Mouse (Mus musculus): ENCODE data around the gene Nhsl1. TPM values are rescaled to one million over a fixed set of nuclear protein-coding genes. Genes with fewer than 3 reads are reported as not detected.

Nhsl1 gene
- polyA plus RNA-seq, 1 experiment from 2014 or later, result 0.78 TPM

GRCm38 (mm10) chr10:18489936-18490335 is 171.2 kb downstream of the Nhsl1 start:
- Histone ChIP-seq H3K36me3 (ENCODE audit: control insufficient read depth, insufficient read depth) (no peaks in the 10 kb centered on the region), H3K27ac (ENCODE audit: low read length) (no peak overlapping the region), H3K4me2 (ENCODE audit: low read depth, low read length) (no peak overlapping the region), H3K4me3 (ENCODE audit: low read depth, low read length) (no peak overlapping the region), H3K9me3 (replicated peaks; ENCODE audit: control insufficient read depth, low read length) (no peaks in the 10 kb centered on the region), H3K4me1 (ENCODE audit: control insufficient read depth, low read depth, low read length) (no peaks in the 10 kb centered on the region), H3K27me3 (ENCODE audit: control insufficient read depth, insufficient read depth, low read depth, low read length) (no peaks in the 10 kb centered on the region), H3K9ac (ENCODE audit: low read depth, low read length) (no peak overlapping the region)
- 41% methylated on average over 10 of the region's 10 CpGs for WGBS (ENCODE audit: insufficient replicate concordance)
- ATAC-seq (ENCODE audit: low read depth), result no peak

GRCm38 (mm10) chr10:18491952-18492351 is 173.2 kb downstream of the Nhsl1 start:
- no peak overlapping the region for H3K27ac ChIP-seq (ENCODE audit: low read length)
- 19% methylated on average over 4 of the region's 4 CpGs for WGBS (ENCODE audit: insufficient replicate concordance)
- ATAC-seq (ENCODE audit: low read depth), result no peak
- H3K9me3 ChIP-seq (replicated peaks; ENCODE audit: control insufficient read depth, low read length), result no peaks in the 10 kb centered on the region
- no peak overlapping the region for H3K4me3 ChIP-seq (ENCODE audit: low read depth, low read length)
- H3K4me1 ChIP-seq (ENCODE audit: control insufficient read depth, low read depth, low read length), result no peaks in the 10 kb centered on the region
- no peak overlapping the region for H3K4me2 ChIP-seq (ENCODE audit: low read depth, low read length)
- H3K9ac ChIP-seq (ENCODE audit: low read depth, low read length), result no peak overlapping the region
- no peaks in the 10 kb centered on the region for H3K27me3 ChIP-seq (ENCODE audit: control insufficient read depth, insufficient read depth, low read depth, low read length)
- H3K36me3 ChIP-seq (ENCODE audit: control insufficient read depth, insufficient read depth), result no peaks in the 10 kb centered on the region

- Histone ChIP-seq H3K27me3 (ENCODE audit: control insufficient read depth, insufficient read depth, low read depth, low read length) (no peaks in the 10 kb centered on the region), H3K27ac (ENCODE audit: low read length) (no peak overlapping the region), H3K4me2 (ENCODE audit: low read depth, low read length) (no peak overlapping the region), H3K36me3 (ENCODE audit: control insufficient read depth, insufficient read depth) (no peaks in the 10 kb centered on the region), H3K4me3 (ENCODE audit: low read depth, low read length) (no peak overlapping the region), H3K4me1 (ENCODE audit: control insufficient read depth, low read depth, low read length) (no peaks in the 10 kb centered on the region), H3K9ac (ENCODE audit: low read depth, low read length) (no peak overlapping the region), H3K9me3 (replicated peaks; ENCODE audit: control insufficient read depth, low read length) (no peaks in the 10 kb centered on the region)
- ATAC-seq (ENCODE audit: low read depth), result no peak
- 68% methylated on average over 11 of the region's 11 CpGs for WGBS (ENCODE audit: insufficient replicate concordance)
These were observed 174.5 kb downstream of the Nhsl1 start for GRCm38 (mm10) chr10:18493010-18493894.

GRCm38 (mm10) chr10:18494249-18494648 is 175.5 kb downstream of the Nhsl1 start:
- ATAC-seq (ENCODE audit: low read depth), result no peak
- H3K4me3 ChIP-seq (ENCODE audit: low read depth, low read length), result no peak overlapping the region
- H3K36me3 ChIP-seq (ENCODE audit: control insufficient read depth, insufficient read depth), result no peaks in the 10 kb centered on the region
- H3K27me3 ChIP-seq (ENCODE audit: control insufficient read depth, insufficient read depth, low read depth, low read length), result no peaks in the 10 kb centered on the region
- no peaks in the 10 kb centered on the region for H3K9me3 ChIP-seq (replicated peaks; ENCODE audit: control insufficient read depth, low read length)
- 60% methylated on average over 7 of the region's 7 CpGs for WGBS (ENCODE audit: insufficient replicate concordance)
- no peak overlapping the region for H3K9ac ChIP-seq (ENCODE audit: low read depth, low read length)
- no peaks in the 10 kb centered on the region for H3K4me1 ChIP-seq (ENCODE audit: control insufficient read depth, low read depth, low read length)
- H3K27ac ChIP-seq (ENCODE audit: low read length), result no peak overlapping the region
- H3K4me2 ChIP-seq (ENCODE audit: low read depth, low read length), result no peak overlapping the region

- Histone ChIP-seq H3K9ac (ENCODE audit: low read depth, low read length) (no peak overlapping the region), H3K27ac (ENCODE audit: low read length) (no peak overlapping the region), H3K36me3 (ENCODE audit: control insufficient read depth, insufficient read depth) (no peaks in the 10 kb centered on the region), H3K4me3 (ENCODE audit: low read depth, low read length) (no peak overlapping the region), H3K27me3 (ENCODE audit: control insufficient read depth, insufficient read depth, low read depth, low read length) (no peaks in the 10 kb centered on the region), H3K4me2 (ENCODE audit: low read depth, low read length) (no peak overlapping the region), H3K4me1 (ENCODE audit: control insufficient read depth, low read depth, low read length) (no peaks in the 10 kb centered on the region), H3K9me3 (replicated peaks; ENCODE audit: control insufficient read depth, low read length) (no peaks in the 10 kb centered on the region)
- ATAC-seq (ENCODE audit: low read depth), result no peak
- 73% methylated on average over 7 of the region's 7 CpGs for WGBS (ENCODE audit: insufficient replicate concordance)
These were observed 178.3 kb downstream of the Nhsl1 start for GRCm38 (mm10) chr10:18497066-18497465.

- no peaks in the 10 kb centered on the region for H3K27me3 ChIP-seq (ENCODE audit: control insufficient read depth, insufficient read depth, low read depth, low read length)
- H3K9ac ChIP-seq (ENCODE audit: low read depth, low read length), result no peak overlapping the region
- no peak for ATAC-seq (ENCODE audit: low read depth)
- H3K4me3 ChIP-seq (ENCODE audit: low read depth, low read length), result no peak overlapping the region
- no peak overlapping the region for H3K27ac ChIP-seq (ENCODE audit: low read length)
- no peaks in the 10 kb centered on the region for H3K36me3 ChIP-seq (ENCODE audit: control insufficient read depth, insufficient read depth)
- WGBS (ENCODE audit: insufficient replicate concordance), result 43% methylated on average over 3 of the region's 3 CpGs
- no peaks in the 10 kb centered on the region for H3K4me1 ChIP-seq (ENCODE audit: control insufficient read depth, low read depth, low read length)
- H3K4me2 ChIP-seq (ENCODE audit: low read depth, low read length), result no peak overlapping the region
- H3K9me3 ChIP-seq (replicated peaks; ENCODE audit: control insufficient read depth, low read length), result no peaks in the 10 kb centered on the region
These were observed 183.2 kb downstream of the Nhsl1 start for GRCm38 (mm10) chr10:18501997-18502396.

GRCm38 (mm10) chr10:18505690-18506089 is 186.9 kb downstream of the Nhsl1 start:
- no peaks in the 10 kb centered on the region for H3K9me3 ChIP-seq (replicated peaks; ENCODE audit: control insufficient read depth, low read length)
- no peak overlapping the region for H3K4me2 ChIP-seq (ENCODE audit: low read depth, low read length)
- ATAC-seq (ENCODE audit: low read depth), result no peak
- no peaks in the 10 kb centered on the region for H3K27me3 ChIP-seq (ENCODE audit: control insufficient read depth, insufficient read depth, low read depth, low read length)
- no peaks in the 10 kb centered on the region for H3K4me1 ChIP-seq (ENCODE audit: control insufficient read depth, low read depth, low read length)
- no peak overlapping the region for H3K27ac ChIP-seq (ENCODE audit: low read length)
- no peak overlapping the region for H3K4me3 ChIP-seq (ENCODE audit: low read depth, low read length)
- H3K9ac ChIP-seq (ENCODE audit: low read depth, low read length), result no peak overlapping the region
- 72% methylated on average over 10 of the region's 10 CpGs for WGBS (ENCODE audit: insufficient replicate concordance)
- no peaks in the 10 kb centered on the region for H3K36me3 ChIP-seq (ENCODE audit: control insufficient read depth, insufficient read depth)

GRCm38 (mm10) chr10:18506501-18506946 is 187.7 kb downstream of the Nhsl1 start:
- H3K4me3 ChIP-seq (ENCODE audit: low read depth, low read length), result no peak overlapping the region
- H3K9ac ChIP-seq (ENCODE audit: low read depth, low read length), result no peak overlapping the region
- H3K27ac ChIP-seq (ENCODE audit: low read length), result no peak overlapping the region
- no peak for ATAC-seq (ENCODE audit: low read depth)
- no peak overlapping the region for H3K4me2 ChIP-seq (ENCODE audit: low read depth, low read length)
- 57% methylated on average over 6 of the region's 6 CpGs for WGBS (ENCODE audit: insufficient replicate concordance)
- H3K9me3 ChIP-seq (replicated peaks; ENCODE audit: control insufficient read depth, low read length), result no peaks in the 10 kb centered on the region
- no peaks in the 10 kb centered on the region for H3K4me1 ChIP-seq (ENCODE audit: control insufficient read depth, low read depth, low read length)
- H3K27me3 ChIP-seq (ENCODE audit: control insufficient read depth, insufficient read depth, low read depth, low read length), result no peaks in the 10 kb centered on the region
- H3K36me3 ChIP-seq (ENCODE audit: control insufficient read depth, insufficient read depth), result no peaks in the 10 kb centered on the region

- no peak overlapping the region for H3K9ac ChIP-seq (ENCODE audit: low read depth, low read length)
- H3K36me3 ChIP-seq (ENCODE audit: control insufficient read depth, insufficient read depth), result no peaks in the 10 kb centered on the region
- no peak for ATAC-seq (ENCODE audit: low read depth)
- no peaks in the 10 kb centered on the region for H3K27me3 ChIP-seq (ENCODE audit: control insufficient read depth, insufficient read depth, low read depth, low read length)
- no peak overlapping the region for H3K4me2 ChIP-seq (ENCODE audit: low read depth, low read length)
- no peak overlapping the region for H3K4me3 ChIP-seq (ENCODE audit: low read depth, low read length)
- no peak overlapping the region for H3K27ac ChIP-seq (ENCODE audit: low read length)
- WGBS (ENCODE audit: insufficient replicate concordance), result 53% methylated on average over 2 of the region's 2 CpGs
- no peaks in the 10 kb centered on the region for H3K4me1 ChIP-seq (ENCODE audit: control insufficient read depth, low read depth, low read length)
- no peaks in the 10 kb centered on the region for H3K9me3 ChIP-seq (replicated peaks; ENCODE audit: control insufficient read depth, low read length)
These were observed 189.2 kb downstream of the Nhsl1 start for GRCm38 (mm10) chr10:18507869-18508473.

Data from liver, embryonic 16.5 days (tissue).